Mouse (Mus musculus) brain, adult 2 months (tissue): ENCODE measurements around the gene Parm1.
A peak's percentile ranks its signal among the peaks of the same experiment; 100 is the strongest.

Source experiments
- DNase-seq: peaks from one replicate; pipeline ENCODE4 v3.0.0; 2011; ENCODE audit warnings: low read depth, low spot score

Parm1 gene

GRCm38 (mm10) chr5:91517480-91518301, at the start of gene Parm1:
Gene Parm1, plus strand, starts transcription at chr5:91517615.
- DNase-seq, result peak; percentile 92

GRCm38 (mm10) chr5:91475241-91475640, 42.2 kb upstream of the Parm1 start:
- DNase-seq, result peak; percentile 37

GRCm38 (mm10) chr5:91476863-91477262, 40.6 kb upstream of the Parm1 start:
- DNase-seq, result no peak

GRCm38 (mm10) chr5:91478673-91479072, 38.7 kb upstream of the Parm1 start:
- DNase-seq, result no peak

- DNase-seq, result no peak
These were observed 37.3 kb upstream of the Parm1 start for GRCm38 (mm10) chr5:91480129-91480528.

- DNase-seq, result no peak
These were observed 33.1 kb upstream of the Parm1 start for GRCm38 (mm10) chr5:91484324-91484723.

- DNase-seq, result no peak
These were observed 23.0 kb upstream of the Parm1 start for GRCm38 (mm10) chr5:91494456-91494855.

GRCm38 (mm10) chr5:91501361-91501760, 16.1 kb upstream of the Parm1 start:
- no peak for DNase-seq

- no peak for DNase-seq
These were observed 15.0 kb upstream of the Parm1 start for GRCm38 (mm10) chr5:91502366-91502765.

GRCm38 (mm10) chr5:91504320-91504922, 13.0 kb upstream of the Parm1 start:
- DNase-seq, result no peak

- DNase-seq, result no peak
These were observed 338 bp upstream of the Parm1 start for GRCm38 (mm10) chr5:91517077-91517476.

- no peak for DNase-seq
These were observed 931 bp downstream of the Parm1 start for GRCm38 (mm10) chr5:91518302-91518790.

GRCm38 (mm10) chr5:91518946-91519345, 1.5 kb downstream of the Parm1 start:
- peak; percentile 53 for DNase-seq

GRCm38 (mm10) chr5:91519521-91519920, 2.1 kb downstream of the Parm1 start:
- DNase-seq, result peak; percentile 43

GRCm38 (mm10) chr5:91532748-91533496, 15.5 kb downstream of the Parm1 start:
- DNase-seq, result no peak

GRCm38 (mm10) chr5:91559071-91559610, 41.7 kb downstream of the Parm1 start:
- peak; percentile 20 for DNase-seq

GRCm38 (mm10) chr5:91559711-91560110, 42.3 kb downstream of the Parm1 start:
- no peak for DNase-seq

GRCm38 (mm10) chr5:91561394-91561793, 44.0 kb downstream of the Parm1 start:
- DNase-seq, result no peak

- no peak for DNase-seq
These were observed 45.1 kb downstream of the Parm1 start for GRCm38 (mm10) chr5:91562486-91562885.

- DNase-seq, result peak; percentile 49
These were observed 46.6 kb downstream of the Parm1 start for GRCm38 (mm10) chr5:91564054-91564453.

- no peak for DNase-seq
These were observed 48.0 kb downstream of the Parm1 start for GRCm38 (mm10) chr5:91565458-91565857.

GRCm38 (mm10) chr5:91566591-91566990, 49.2 kb downstream of the Parm1 start:
- no peak for DNase-seq
